Mouse (Mus musculus) bone marrow, adult 2 months (tissue): Measurements from ENCODE around the gene Gm2916.
"Not testable (repeated sequence)": the region's sequence is repeated elsewhere in the genome, so short reads cannot be mapped to it uniquely, and the experiment has no call there.

ENCODE experiments used
- CTCF ChIP-seq: fragments of 200-500 bp; IDR thresholded peaks from 2 replicates; pipeline ENCODE4 v1.5.1; 2011; ENCODE audit warnings: low read length, control low read depth; ENCODE audit not compliant: control insufficient read depth, insufficient read depth
- POLR2A ChIP-seq: fragments of 200-500 bp; IDR thresholded peaks from 2 replicates; pipeline ENCODE4 v1.6.1; 2011; ENCODE audit warnings: low read depth, mild to moderate bottlenecking, control low read depth, low read length, borderline replicate concordance; ENCODE audit not compliant: control insufficient read depth

DNA sequence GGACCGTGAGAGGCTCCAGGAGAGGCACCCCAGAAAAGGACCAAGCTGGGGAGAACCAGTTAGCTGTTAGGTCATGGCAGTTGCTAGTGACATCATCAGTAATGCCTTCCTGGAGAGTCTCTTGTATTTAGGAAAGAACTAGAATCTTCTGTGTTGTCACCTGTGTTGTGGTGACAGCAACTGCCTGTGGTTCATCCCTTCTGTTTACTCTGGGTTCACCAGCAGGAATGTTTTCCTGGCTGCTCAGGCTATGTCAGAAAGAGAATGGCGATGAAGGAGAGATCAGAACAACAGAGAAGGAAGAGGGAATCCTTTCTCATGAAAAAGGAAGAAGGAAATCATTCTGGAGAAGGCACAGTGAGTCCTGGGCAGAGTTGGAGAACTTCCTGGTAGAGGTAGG is 38.0 kb upstream of the Gm2916 start, which contains the start of gene Gm3033:
- not testable (repeated sequence) for TF ChIP-seq POLR2A, CTCF
